Mouse (Mus musculus) testis, adult 2 months (tissue): Measurements from ENCODE around the gene Med21.

Experiments used
- CTCF ChIP-seq: fragments of 200-500 bp; IDR thresholded peaks from 2 replicates; pipeline ENCODE4 v1.5.1; 2012; ENCODE audit warnings: low read depth, mild to moderate bottlenecking, inconsistent platforms, low read length, moderate library complexity; ENCODE audit not compliant: control insufficient read depth, insufficient read depth, insufficient replicate concordance
- POLR2A ChIP-seq: fragments of 200-500 bp; IDR thresholded peaks from 2 replicates; pipeline ENCODE4 v1.6.1; 2012; ENCODE audit warnings: low read depth, mild to moderate bottlenecking, inconsistent platforms, low read length, moderate library complexity; ENCODE audit not compliant: control insufficient read depth

DNA sequence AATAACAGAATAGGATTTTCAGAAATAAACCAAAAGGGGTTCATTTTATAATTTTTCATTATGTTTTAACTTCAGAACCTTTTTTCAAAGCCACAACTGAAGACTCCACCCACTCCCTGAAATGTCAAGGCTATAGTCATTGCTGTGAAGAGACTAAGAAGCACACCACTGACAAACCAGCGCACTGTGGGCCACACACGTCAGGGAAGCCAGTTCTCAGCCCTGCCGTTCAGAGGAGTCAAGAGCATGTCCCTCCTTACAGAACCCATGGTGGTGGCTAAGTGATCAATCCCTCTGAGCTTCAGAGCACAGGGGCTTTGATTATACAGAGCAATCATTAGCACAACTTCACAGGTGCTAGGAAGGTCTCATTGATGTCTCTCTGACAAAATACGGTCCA, 39.7 kb upstream of the Med21 start:
- TF ChIP-seq CTCF (no peak), POLR2A (no peak)
